Mouse (Mus musculus) spleen, adult 2 months (tissue): ENCODE measurements around the gene Hist1h2ak. TPM values are rescaled to one million over a fixed set of nuclear protein-coding genes. Genes with fewer than 3 reads are reported as not detected.
A peak's percentile ranks its signal among the peaks of the same experiment; 100 is the strongest.
"Not testable (repeated sequence)": the region's sequence is repeated elsewhere in the genome, so short reads cannot be mapped to it uniquely, and the experiment has no call there.

Experiments used
- DNase-seq, 2 experiments: peaks; one replicate each; pipeline versions ENCODE4 v3.0.0 to v3.0.0-alpha.2; 2012 to 2021; ENCODE audit warnings: low spot score in 2 of 2, low read depth in 1 of 2
- H3K27ac ChIP-seq: fragments of 200-500 bp; 2 replicates; pipeline ENCODE4 v1.5.1; 2012; ENCODE audit warnings: low read length, inconsistent platforms; ENCODE audit not compliant: insufficient read depth
- H3K27me3 ChIP-seq: fragments of 200-500 bp; 2 replicates; pipeline ENCODE4 v1.6.1; 2012; ENCODE audit warnings: mild to moderate bottlenecking, moderate library complexity, low read length, inconsistent platforms; ENCODE audit not compliant: control insufficient read depth, insufficient read depth
- H3K36me3 ChIP-seq: fragments of 200-500 bp; 2 replicates; pipeline ENCODE4 v1.6.1; 2012; ENCODE audit warnings: mild to moderate bottlenecking, low read length, inconsistent platforms; ENCODE audit not compliant: control insufficient read depth, insufficient read depth
- H3K4me1 ChIP-seq: fragments of 200-500 bp; 2 replicates; pipeline ENCODE4 v1.6.1; 2011; ENCODE audit warnings: inconsistent platforms; ENCODE audit not compliant: control insufficient read depth, insufficient read depth, insufficient read length
- H3K4me3 ChIP-seq: fragments of 200-500 bp; 2 replicates; pipeline ENCODE4 v1.5.1; 2011; ENCODE audit warnings: mild to moderate bottlenecking, inconsistent platforms; ENCODE audit not compliant: insufficient read depth, insufficient read length; ENCODE audit errors: extremely low read depth
- CTCF ChIP-seq: fragments of 200-500 bp; IDR thresholded peaks from 2 replicates; pipeline ENCODE4 v1.5.1; 2011; ENCODE audit warnings: mild to moderate bottlenecking, inconsistent platforms; ENCODE audit not compliant: insufficient read depth, insufficient read length, insufficient replicate concordance; ENCODE audit errors: extremely low read depth
- POLR2A ChIP-seq: fragments of 200-500 bp; IDR thresholded peaks from 2 replicates; pipeline ENCODE4 v1.6.1; 2011; ENCODE audit warnings: low read depth, low read length, inconsistent platforms
- WGBS: fragments of 180-500 bp; shearing (Covaris S2); methylation state at CpG from one replicate; pipeline ENCODE4 v1.1.7; 2018; 5-methylcytosine and 5-hydroxymethylcytosine counted together
- polyA plus RNA-seq: library from polyadenylated mRNA; depleted of rRNA; stranded (reverse); fragments of >200 nt; gene quantifications from 2 replicates; pipeline ENCODE4 v1.2.3, GENCODE M21; 2012

Gene Hist1h2ak
- polyA plus RNA-seq, 1 experiment: 51.8 TPM

GRCm38 (mm10) chr13:21734906-21735767, 18.5 kb downstream of the Hist1h2ak start, which contains the start of gene Hist1h4j:
Gene Hist1h4j, plus strand, starts transcription at chr13:21735064.
- DNase-seq: peak in 1 of 2 experiments; percentile 68
- H3K4me3 ChIP-seq: peak within 1 kb of the TSS; percentile 55
- TF ChIP-seq POLR2A: peak; percentile 55
- H3K4me1 ChIP-seq, H3K36me3 ChIP-seq, H3K27me3 ChIP-seq: not testable (repeated sequence)
- under 1% methylated on average over 50 of the region's 56 CpGs for WGBS
- peak within 1 kb of the TSS; percentile 78 for H3K27ac ChIP-seq

- Histone ChIP-seq H3K27ac (peak overlapping the region; percentile 78), H3K4me1 (no peaks in the 10 kb centered on the region), H3K36me3 (no peaks in the 10 kb centered on the region), H3K4me3 (peak overlapping the region; percentile 55), H3K27me3 (no peaks in the 10 kb centered on the region)
- DNase-seq: peak; percentile 64 to 70
- TF ChIP-seq CTCF (peak; percentile 57; the same call in 1 of the 2 replicates), POLR2A (no peak)
- under 1% methylated on average over 21 of the region's 21 CpGs for WGBS
These were observed 19.4 kb downstream of the Hist1h2ak start for GRCm38 (mm10) chr13:21734010-21734905.

GRCm38 (mm10) chr13:21733466-21733865, 20.2 kb downstream of the Hist1h2ak start:
- Histone ChIP-seq H3K4me3 (no peak overlapping the region), H3K4me1 (no peaks in the 10 kb centered on the region), H3K27me3 (no peaks in the 10 kb centered on the region), H3K27ac (no peak overlapping the region), H3K36me3 (no peaks in the 10 kb centered on the region)
- TF ChIP-seq CTCF: no peak
- TF ChIP-seq POLR2A: no peak
- WGBS: 87% methylated on average over 5 of the region's 5 CpGs
- DNase-seq: no peak

- WGBS: 63% methylated on average over 1 of the region's 1 CpGs
- DNase-seq: no peak
- no peaks in the 10 kb centered on the region for H3K4me1 ChIP-seq
- H3K27me3 ChIP-seq: no peaks in the 10 kb centered on the region
- H3K27ac ChIP-seq: no peak overlapping the region
- TF ChIP-seq CTCF (no peak), POLR2A (no peak)
- no peak overlapping the region for H3K4me3 ChIP-seq
- no peaks in the 10 kb centered on the region for H3K36me3 ChIP-seq
These were observed 24.1 kb downstream of the Hist1h2ak start for GRCm38 (mm10) chr13:21729544-21729943.

GRCm38 (mm10) chr13:21727948-21728572, 25.6 kb downstream of the Hist1h2ak start:
- Histone ChIP-seq H3K4me1 (no peaks in the 10 kb centered on the region), H3K4me3 (no peak overlapping the region), H3K36me3 (no peaks in the 10 kb centered on the region), H3K27ac (no peak overlapping the region), H3K27me3 (no peaks in the 10 kb centered on the region)
- TF ChIP-seq POLR2A: no peak
- no peak for TF ChIP-seq CTCF
- WGBS: 86% methylated on average over 11 of the region's 11 CpGs
- no peak for DNase-seq

GRCm38 (mm10) chr13:21722993-21723836, 30.4 kb downstream of the Hist1h2ak start:
- peaks cover 6% of the 10 kb centered on the region; the same call in 1 of the 2 replicates for H3K4me1 ChIP-seq
- H3K27ac ChIP-seq: no peak overlapping the region
- no peak for DNase-seq
- no peaks in the 10 kb centered on the region for H3K36me3 ChIP-seq
- no peak overlapping the region for H3K4me3 ChIP-seq
- H3K27me3 ChIP-seq: no peaks in the 10 kb centered on the region
- 55% methylated on average over 5 of the region's 5 CpGs for WGBS
- no peak for TF ChIP-seq POLR2A
- TF ChIP-seq CTCF: no peak
